Mouse (Mus musculus) kidney, postnatal 14 days (tissue): ENCODE measurements around the gene Klf2.

ENCODE experiments used
- DNase-seq: peaks from one replicate; pipeline ENCODE4 v3.0.0; 2022; ENCODE audit warnings: mixed read lengths

The Klf2 gene

DNA sequence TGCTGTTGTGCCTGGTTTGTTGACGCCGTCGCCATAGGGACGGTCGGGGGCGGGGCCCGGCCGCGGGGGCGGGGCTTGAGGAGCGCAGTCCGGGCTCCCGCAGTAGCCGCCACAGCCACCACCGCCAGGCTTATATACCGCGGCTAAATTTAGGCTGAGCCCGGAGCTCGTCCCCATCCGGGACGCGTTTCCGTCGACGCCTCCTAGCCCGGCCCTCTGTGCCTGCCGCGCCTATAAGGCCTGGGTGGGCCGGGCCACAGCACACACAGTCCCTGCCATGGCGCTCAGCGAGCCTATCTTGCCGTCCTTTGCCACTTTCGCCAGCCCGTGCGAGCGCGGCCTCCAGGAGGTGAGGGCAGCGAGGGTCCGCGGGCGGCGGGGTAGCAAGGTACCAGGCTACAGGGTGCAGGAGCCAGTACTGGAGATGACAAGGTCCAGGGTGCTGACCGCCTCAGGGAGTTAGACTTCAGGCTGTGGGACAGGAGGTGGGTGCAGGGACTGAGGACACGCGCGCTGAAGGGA, at the start of gene Klf2:
Gene Klf2, plus strand, starts transcription at position 233 of the 522 bp plus-strand sequence.
- peak; percentile 98 for DNase-seq

DNA sequence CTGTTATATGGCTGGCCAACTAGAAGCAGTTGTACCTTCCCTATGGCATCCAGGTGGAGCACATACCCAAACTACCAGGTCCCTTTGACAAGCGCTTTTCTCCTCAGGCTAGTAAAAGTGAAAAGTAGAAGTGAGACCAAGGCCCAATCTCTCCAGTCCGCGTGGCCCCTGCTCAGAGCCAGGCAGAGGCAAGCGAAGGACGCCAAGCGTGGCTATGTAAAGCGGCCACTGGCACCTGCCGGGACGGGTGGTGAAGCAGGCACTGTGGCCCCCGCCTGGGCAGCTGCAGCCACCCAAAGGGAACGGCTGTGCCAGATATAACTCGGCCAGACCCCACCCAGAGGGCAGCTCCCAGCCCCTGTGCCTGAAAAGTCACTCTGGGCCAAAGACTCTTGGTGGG, 48.2 kb upstream of the Klf2 start:
- DNase-seq, result no peak

DNA sequence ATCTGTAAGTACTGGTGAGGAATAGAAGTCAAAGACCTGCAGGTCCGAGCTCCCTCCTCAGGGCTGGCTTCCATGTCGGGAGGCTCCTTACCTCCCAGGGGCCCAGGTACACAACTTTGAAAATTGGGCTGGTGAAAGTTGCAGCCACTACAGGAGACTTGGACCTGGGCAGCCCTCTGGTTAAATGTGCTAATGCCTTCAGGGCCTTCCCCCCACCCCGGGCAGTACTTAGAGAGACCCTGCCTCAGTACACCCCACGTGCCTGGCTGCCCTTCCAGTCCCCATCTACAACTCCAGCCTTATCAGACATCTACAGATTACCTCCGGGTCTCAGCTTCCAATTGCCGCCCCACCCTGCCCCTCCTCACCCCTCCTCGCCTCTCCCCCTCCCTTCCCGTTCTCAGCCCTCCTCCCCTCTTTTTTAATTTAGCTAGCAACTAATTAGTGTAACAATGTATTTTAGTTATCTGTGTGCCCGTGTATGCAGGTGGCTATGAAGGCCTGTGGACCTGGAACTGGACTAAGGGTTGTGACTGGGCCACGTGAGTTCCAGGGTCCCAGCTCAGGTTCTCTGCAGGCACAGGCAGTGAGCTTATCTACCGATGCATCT, 47.7 kb upstream of the Klf2 start:
- DNase-seq, result no peak

DNA sequence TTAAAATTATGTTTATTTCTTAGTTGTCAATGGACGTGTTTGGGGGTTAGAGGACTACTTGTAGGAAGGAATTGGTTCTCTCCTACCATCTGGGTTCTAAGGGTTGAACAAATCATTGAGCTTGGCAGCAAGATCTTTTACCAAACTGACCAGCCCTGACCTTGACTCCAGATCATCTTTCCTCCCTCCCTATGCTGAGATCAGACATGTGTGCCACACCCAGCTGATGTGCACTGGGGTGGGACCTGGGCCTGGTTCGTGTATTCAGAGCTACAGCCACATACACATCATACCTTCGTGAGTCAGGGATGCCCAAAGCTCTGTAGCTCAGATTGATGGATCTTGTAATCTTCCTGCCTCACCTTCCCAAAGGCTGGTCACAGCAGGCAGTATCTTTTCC, 47.1 kb upstream of the Klf2 start:
- no peak for DNase-seq

DNA sequence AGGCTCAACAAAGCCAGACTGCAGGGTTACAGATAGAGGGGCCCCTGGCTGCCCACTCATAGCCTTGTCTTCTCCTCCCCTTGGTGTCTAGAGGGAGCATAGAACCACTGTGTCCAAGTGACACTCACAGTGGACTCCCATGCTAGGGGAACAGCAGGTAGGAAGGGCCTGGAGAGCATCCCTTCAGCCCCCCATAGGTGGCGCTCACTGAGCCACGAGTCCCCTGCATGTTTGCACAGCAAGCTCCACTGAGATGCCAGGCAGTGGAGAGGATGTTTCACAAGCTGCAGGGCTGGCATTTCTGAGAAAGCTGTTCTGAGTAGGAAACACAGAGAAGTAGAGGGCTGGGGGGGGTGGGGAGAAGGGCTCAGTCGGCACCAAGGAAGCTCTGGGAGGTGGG, 46.5 kb upstream of the Klf2 start:
- peak; percentile 76 for DNase-seq

DNA sequence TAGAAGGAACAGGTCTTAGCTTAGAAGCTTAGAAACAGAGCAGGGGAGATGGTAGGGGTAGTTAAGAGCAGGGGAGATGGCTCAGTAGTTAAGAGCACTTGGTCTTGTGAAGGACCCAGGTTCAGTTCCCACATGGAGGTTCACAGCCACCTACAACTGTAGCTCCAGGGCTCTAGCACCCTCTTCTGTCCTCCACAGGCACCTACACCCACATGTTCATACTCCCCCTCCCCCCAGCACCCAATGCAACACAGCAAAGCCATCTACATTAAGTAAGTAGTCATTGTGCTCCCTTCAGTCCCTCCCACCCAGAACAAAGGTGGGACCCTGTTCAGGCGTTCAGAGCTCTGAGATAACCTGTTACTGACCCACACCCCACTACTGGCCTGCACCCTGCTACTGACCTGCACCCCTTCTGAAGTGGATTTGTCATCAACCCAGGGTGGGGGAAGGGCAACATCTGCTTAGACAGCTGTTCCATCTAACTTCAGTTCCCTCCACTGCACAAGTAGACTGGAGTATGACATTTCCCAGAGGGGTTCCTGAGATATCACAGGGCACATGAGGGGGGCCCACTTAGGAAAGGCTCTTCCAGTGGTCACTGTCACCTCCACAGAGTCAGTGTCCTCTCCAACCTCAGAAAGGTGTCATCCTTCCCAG, 45.6 kb upstream of the Klf2 start:
- no peak for DNase-seq

DNA sequence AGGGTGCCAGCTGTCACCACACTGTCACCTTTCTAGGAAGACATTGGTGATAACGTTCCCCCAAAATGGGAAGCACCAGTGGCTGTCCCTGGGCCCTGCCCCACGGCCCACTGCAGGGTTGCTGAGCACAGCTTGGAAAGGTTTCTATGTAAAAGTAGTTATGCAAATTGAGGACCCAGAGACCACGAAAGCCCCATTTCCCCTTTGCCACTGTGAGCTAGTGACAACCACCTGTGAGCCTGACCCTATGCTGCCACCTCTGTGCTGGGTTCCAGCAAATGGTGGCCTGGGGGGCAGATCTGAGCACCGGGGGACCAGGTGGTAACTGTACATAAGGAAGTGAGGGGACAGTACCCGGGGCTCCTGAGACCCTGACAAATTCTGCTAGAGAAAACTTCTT, 45.0 kb upstream of the Klf2 start:
- no peak for DNase-seq

DNA sequence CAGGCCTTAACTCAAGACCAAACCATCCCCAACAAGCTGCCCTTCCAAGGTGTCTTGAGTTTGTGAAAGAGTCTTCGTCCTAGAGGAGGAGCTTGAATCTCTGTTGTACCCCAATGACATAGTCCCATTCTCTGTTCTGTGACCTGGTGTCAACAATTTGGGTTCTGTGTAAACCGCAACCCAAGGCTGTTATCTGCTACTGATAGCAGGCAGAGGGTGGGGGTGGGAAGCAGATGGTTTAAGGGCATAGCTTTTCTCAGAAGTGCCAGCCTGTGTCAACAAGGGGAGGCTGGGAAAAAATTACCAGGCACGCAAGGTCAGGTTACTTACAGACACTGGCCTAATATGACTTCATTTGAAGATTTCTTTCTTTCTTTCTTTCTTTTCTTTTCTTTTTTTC, 41.6 kb upstream of the Klf2 start:
- no peak for DNase-seq

DNA sequence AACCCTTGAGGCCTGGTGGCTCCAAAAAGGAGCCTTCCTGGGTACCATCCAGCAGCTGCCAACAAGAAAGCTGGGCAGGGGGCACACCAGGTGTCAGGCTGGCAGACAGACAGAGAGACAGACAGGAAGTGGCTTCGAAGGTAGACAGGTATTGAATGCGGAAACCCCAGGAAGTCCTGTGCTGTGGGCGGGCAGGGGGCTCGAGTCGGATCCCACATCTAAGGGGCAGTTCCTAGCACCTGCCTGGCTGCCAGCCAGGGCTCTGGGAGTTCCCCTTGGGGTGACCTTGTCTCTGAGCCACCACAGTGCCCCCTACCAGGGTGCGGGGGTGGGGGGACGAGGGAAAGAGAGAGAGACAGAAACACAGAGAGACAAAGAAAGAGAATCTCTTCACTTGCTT, 39.7 kb upstream of the Klf2 start:
- DNase-seq, result no peak

DNA sequence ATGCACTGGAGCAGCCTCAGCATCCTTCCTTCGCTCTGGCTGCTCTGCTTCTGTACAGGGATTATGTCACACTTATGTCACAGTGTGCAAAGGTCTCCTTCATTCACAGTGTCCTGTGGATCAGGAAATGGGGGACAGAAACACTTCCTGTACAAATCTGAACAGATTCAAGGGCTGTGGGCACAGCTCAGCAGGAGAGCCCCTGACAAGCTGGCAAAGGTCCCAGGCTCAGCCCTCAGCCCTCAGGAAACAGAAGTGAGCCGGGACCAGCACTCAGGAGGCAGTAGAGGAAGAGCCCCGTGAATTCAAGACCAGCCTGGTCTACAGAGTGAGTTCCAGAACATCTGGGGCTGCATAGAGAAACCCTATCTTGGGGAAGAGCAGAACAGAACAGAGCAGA, 37.2 kb upstream of the Klf2 start:
- peak; percentile 82 for DNase-seq

DNA sequence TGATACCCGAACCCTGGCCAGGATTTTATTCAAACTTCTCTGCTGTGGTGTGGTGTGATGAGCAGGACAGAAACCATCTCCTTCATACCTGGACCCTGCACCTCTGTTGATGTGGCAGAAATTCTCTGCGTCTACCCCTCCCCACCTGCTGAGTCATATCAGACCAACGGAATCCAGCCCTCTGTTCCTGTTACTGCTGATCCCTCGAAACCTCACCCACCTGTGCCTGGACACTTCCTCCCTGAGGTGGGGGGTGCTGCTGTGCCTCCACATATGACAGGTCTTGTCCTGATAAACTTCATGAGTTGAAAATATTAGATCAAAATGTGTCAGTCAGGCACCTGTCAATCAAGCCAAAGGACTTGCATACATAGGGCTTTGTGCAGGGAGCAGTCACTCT, 33.5 kb upstream of the Klf2 start:
- DNase-seq, result no peak

DNA sequence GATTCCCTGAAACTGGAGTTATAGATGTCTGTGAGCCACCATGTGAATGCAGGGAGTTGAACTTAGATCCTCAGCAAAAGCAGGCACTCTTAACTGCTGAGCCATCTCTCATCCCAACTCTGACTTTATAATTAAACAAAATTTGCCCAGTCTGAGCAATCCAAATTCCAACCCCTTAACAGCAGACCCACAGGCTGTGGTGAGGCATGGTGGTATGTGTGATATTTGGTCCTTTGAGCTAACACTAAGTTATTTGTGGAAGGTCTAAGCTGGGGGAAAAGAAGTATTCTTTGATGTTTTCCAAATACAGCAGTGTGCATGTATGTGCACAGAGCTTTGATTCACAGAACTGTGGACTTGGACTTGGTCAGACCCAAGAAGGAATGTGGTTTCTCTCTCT, 29.8 kb upstream of the Klf2 start:
- DNase-seq, result no peak

DNA sequence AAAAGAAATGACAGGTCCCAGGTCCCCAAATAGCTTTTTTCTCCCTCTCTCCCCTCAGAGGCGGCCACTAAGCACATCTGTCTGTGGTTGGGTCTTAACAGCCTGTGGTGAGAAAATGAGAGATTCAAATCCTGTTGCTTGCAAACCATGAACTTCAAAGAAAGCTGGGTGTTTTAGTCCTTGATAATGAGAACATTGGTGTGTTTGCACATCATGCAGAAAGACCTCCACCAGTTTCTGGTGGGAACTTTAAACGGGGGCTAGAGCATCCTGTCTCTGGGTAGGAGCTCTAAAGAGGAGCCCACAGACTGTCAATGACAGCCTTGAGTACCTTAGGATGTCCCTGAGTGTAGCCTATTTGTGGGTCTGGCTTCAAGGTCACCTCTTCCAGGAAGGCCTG, 27.7 kb upstream of the Klf2 start:
- DNase-seq, result no peak

DNA sequence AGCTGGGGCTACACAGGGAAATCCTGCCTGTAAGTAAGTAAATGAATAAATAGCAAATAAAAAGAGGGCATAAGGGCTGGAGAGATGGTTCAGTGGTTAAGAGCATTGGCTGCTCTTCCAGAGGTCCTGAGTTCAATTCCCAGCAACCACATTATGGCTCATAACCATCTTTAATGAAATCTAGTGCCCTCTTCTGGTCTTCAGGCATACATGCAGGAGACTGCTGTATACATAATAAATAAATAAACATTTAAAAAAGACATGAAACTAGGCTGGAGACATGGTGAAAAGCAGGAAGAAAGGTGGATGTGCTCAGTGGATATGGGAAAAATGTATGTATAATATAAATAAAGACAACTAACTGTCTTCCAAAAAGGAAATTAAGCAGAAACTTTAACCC, 25.5 kb upstream of the Klf2 start:
- DNase-seq, result no peak

DNA sequence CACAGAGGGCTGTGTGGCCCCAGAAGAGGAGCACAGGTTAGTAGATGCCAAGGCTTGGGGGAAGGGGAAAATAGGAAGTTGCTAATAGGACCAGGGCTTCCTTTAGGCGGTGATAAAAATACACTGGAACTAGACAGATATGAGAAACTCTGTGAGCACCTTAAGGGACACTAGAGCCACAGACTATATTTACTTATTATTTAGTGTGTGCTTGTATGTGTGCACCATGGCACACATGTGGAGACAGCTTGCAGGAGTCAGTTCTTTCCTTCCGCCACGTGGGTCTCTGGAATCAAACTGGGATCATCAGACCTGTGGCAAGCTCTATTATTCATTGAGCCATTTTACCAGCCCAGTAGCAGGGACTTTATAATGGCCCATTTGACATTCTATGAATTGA, 23.7 kb upstream of the Klf2 start:
- DNase-seq, result no peak

DNA sequence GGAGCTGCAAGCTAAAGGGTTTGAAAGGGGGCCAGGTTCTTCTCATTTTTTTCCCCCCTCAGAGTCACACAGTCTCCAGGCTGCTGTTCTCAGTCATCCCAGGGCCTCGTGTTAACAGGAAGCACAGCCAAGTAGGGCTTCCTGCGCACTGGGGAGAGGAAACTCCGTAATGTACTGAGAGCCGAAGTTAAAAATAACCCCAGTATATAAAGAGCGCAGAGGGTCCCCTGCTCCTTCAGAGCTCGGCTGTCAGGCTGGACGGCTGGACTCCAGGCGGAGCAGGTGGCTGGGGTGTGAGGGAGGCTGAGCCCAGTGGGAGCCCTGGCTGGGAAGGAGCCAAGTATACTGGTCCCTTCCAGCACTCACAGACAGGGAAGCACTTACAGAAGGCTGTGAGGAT, 23.2 kb upstream of the Klf2 start:
- peak; percentile 89 for DNase-seq

DNA sequence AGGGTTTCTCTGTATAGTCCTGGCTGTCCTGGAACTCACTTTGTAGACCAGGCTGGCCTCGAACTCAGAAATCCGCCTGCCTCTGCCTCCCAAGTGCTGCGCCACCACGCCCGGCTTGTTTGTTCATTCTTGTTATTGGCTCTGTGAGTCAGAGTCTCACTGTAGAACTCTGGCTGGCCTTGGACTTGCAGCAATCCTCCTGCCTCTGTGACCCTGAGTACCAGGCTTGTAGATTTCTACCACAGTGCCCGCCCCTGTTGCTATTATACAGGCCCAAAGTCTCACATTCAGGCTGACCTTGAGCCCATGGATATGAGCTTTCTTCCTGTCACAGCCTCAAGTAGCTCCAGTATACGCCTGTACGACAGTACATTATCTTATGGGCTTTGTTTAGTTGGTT, 22.3 kb upstream of the Klf2 start:
- DNase-seq, result no peak

DNA sequence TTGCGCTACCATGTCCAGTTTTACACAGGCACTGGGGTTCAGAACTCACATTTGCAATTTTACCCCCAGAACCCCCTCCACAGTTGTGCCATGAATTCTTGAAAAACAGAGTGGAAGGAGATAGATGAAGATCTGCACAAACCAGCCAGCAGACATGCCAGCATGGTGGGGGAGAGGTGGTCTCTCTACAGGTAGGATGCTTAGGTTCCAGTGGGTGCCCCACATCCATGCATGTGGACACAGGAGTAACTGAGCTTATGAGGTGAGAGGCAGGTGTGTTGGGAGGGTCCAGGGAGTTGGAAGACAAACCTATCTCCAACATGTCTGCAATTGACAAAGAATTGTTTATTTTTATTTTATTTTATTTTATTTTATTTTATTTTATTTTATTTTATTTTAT, 19.9 kb upstream of the Klf2 start:
- no peak for DNase-seq

DNA sequence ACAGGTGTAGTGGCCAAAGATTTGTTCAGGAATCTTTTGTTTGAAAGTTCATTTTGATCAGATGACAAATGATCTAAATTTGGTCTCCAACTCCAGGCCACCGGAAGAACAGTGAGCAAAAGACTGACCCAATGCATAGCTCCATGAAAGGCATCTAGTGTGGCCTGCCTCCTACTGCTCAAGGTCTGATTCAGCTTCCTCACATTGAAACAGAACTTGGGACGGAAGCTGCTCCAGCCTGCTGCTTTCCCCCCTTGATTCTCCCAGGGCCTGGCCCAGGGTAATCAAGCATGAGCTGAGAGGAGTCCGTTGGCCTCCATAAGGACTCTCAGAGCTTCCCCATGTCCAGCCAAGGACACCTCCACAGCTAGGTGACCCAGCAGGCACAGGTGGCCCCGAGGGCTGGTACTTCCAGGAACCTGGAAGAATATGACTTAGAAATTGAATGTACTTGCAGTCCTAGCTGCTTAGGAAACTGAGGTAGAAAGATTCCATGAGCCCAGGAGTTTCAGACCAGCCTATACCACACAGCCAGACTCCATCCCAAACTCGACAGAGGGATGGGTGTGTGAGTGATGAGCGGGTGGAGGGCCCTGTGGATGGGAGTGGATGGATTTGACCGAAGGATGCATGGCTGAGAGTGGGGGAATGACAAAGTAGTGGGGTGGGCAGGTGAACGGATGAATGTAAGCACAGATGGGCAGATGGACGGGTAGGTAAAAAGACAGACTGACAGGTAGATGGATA, 18.0 kb upstream of the Klf2 start:
- DNase-seq, result no peak

DNA sequence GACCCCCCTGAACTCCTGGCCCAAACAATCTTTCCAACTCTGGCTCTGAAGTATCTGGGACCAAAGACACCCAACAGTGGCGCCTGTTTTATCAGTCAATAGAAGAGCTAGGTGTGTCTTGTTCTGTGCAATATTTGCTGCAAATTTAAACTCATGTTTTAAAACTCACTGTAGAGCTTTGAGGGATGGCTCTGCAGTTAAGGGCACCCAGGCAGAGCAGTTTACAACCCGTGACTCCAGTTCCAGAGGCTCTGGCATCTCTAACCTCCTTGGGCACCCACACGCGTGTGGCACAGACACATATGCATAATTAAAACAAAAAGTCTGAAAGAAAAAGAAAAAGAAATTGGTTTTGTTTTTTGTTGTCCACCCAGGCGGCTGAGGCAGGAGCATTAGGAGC, 17.3 kb upstream of the Klf2 start:
- no peak for DNase-seq

DNA sequence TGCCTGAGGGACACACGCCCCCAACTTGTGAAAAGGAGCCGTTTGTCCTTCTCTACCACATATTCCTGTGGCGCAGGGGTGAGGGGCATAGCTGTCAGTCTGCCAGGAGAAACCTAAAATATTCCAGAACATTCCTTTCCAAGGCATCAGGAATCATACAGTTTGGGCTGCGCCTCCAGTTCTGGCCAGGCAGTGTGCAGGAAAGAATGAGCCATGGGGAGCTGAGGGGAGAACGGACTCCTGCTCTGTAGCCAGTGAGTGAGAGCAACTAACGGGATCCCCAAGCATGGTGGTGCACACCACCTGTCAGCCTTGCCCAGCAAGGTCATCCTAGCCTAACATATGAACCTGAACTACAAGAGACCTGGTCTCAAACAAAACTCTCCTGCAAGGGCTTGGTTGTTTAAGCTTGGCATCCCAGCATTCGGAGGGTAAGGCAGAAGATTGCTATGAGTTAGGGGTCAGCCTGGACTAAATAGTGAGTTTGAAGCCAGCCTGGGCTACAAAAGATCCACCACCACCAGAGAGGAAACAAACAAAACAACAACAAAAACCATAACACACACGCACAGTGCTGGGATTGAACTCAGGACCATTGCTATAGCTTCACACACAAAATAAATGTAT, 15.7 kb upstream of the Klf2 start:
- peak; percentile 22 for DNase-seq

DNA sequence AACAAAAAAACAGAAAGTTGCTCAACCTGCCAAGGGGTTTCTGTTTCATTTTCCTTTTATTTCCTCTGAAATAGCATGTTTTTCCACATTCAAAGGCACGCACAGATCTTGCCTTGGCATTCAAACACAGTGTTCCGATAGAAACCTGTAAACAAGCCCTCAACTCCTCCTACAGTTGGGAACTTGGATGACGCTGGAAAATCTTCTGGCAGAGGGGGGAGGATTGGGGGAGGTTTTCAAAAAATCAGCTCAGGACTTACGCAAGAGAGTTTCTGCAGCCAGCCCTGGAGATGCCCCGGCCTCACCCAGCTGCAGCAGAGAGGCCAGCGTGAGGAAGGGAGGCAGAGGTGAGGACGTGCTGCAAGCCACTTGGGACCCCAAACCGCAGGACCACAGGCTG, 15.2 kb upstream of the Klf2 start:
- DNase-seq, result peak; percentile 77

DNA sequence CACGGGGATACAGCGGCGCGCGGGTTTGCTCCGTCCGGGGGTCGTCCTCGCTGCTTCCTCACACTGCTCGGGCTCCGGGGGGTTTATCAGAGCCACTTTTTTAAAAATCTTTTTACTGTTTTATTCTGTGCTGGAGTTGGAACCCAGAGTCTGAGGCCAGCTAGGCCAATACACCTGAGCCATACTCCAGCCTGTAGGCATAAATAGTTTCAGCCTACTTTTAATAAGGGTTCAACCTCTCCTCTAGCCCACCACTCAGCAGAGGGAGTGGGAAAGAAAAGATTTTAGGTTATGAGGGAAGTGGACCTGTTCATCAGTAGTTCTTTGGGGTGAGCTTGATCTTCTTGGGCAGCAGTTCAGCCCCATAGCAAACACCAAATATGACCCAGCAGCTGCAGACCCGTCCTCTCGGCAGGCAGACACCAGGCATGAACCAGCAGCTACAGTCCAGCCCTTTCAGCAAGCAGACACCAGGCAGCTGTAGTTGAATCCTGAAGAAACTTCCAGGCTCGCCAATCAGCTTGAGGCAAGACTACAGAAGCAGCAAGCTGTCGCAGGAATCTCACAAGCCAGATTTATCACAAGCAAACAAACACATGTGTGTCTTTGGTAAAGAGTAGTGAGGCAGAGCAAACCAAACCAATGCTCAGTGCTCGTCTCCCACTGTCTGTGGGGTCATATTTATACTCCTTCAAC, 13.5 kb upstream of the Klf2 start, which contains the start of gene Gm10282:
Gene Gm10282, minus strand, starts transcription at position 51 of the 696 bp plus-strand sequence.
- no peak for DNase-seq
